Mouse (Mus musculus) ES-E14 (cell line): ENCODE measurements at regions not wholly inside any gene's neighbourhood (a gene's known extent, or its start where the extent isn't known, plus 50 kb on each side); places are given as distances from the start of the nearest gene placed in this dataset.

Experiments used
- DNase-seq: peaks from one replicate; pipeline ENCODE4 v3.0.0-alpha.2; 2013; ENCODE audit warnings: low read depth, low spot score
- H3K27ac ChIP-seq: 2 replicates; pipeline ENCODE4 v1.5.1; 2012; ENCODE audit warnings: low read depth, mild to moderate bottlenecking, low read length, moderate library complexity, mixed read lengths; ENCODE audit not compliant: poor library complexity, insufficient read depth, severe bottlenecking
- H3K36me3 ChIP-seq: 2 replicates; pipeline ENCODE4 v1.6.1; 2012; ENCODE audit warnings: mild to moderate bottlenecking, low read length, moderate library complexity, mixed read lengths; ENCODE audit not compliant: control insufficient read depth, poor library complexity, insufficient read depth, severe bottlenecking
- H3K4me1 ChIP-seq, 2 experiments: fragments of 150-350 bp in 1 of 2; sonication (generic) in 1 of 2; 2 replicates each; pipeline ENCODE4 v1.6.1; 2012; ENCODE audit warnings: low read length in 2 of 2, mild to moderate bottlenecking in 1 of 2, mixed read lengths in 1 of 2; ENCODE audit not compliant: control insufficient read depth in 2 of 2, insufficient read depth in 2 of 2, poor library complexity in 1 of 2
- H3K4me3 ChIP-seq, 2 experiments: fragments of 150-350 bp in 1 of 2; sonication (generic) in 1 of 2; 2 replicates each; pipeline ENCODE4 v1.5.1; 2012; ENCODE audit warnings: low read length in 2 of 2, low read depth in 1 of 2, mild to moderate bottlenecking in 1 of 2, mixed read lengths in 1 of 2; ENCODE audit not compliant: insufficient read depth in 1 of 2, poor library complexity in 1 of 2, severe bottlenecking in 1 of 2
- H3K9ac ChIP-seq: 2 replicates; pipeline ENCODE4 v1.6.1; 2012; ENCODE audit warnings: low read depth, mild to moderate bottlenecking, low read length, mixed read lengths; ENCODE audit not compliant: poor library complexity, insufficient read depth, severe bottlenecking
- H3K9me3 ChIP-seq: fragments of 150-350 bp; sonication (generic); 2 replicates; pipeline ENCODE4 v1.6.1; 2012; ENCODE audit warnings: low read depth, mild to moderate bottlenecking, low read length; ENCODE audit not compliant: control insufficient read depth, insufficient read depth
- CHD2 ChIP-seq: IDR thresholded peaks from 2 replicates; pipeline ENCODE4 v1.6.1; 2014; ENCODE audit warnings: mild to moderate bottlenecking, low read depth, low read length, inconsistent platforms
- HCFC1 ChIP-seq: IDR thresholded peaks from 2 replicates; pipeline ENCODE4 v1.6.1; 2012; ENCODE audit warnings: low read length, inconsistent platforms, borderline replicate concordance; ENCODE audit not compliant: insufficient read depth
- MAFK ChIP-seq: IDR thresholded peaks from 2 replicates; pipeline ENCODE4 v1.6.1; 2014; ENCODE audit warnings: mild to moderate bottlenecking, low read depth, low read length, inconsistent platforms; ENCODE audit not compliant: insufficient read depth
- ZC3H11A ChIP-seq: IDR thresholded peaks from 2 replicates; pipeline ENCODE4 v1.6.1; 2012; ENCODE audit warnings: low read depth, mild to moderate bottlenecking, inconsistent platforms, low read length, borderline replicate concordance
- ZNF384 ChIP-seq: IDR thresholded peaks from 2 replicates; pipeline ENCODE4 v1.6.1; 2012; ENCODE audit warnings: low read depth, low read length, inconsistent platforms
- in situ Hi-C, 2 experiments: fragments of 600-800 bp; cut with MboI; formaldehyde crosslinking; loops; one replicate each; pipeline ENCODE4 v1.15.1; 2025; ENCODE audit warnings: low sequenced_read_pairs in 2 of 2, inconsistent platforms in 1 of 2; ENCODE audit not compliant: unreplicated experiment in 2 of 2

GRCm38 (mm10) chr13:102295079-102295478 lies 398.3 kb upstream of the Cd180 start:
- DNase-seq: peak; percentile 42
- Histone ChIP-seq H3K4me1 (no peaks in the 10 kb centered on the region), H3K4me3 (peak overlapping the region in 1 of 2 experiments; percentile 54; a peak in 3 of 4 replicates), H3K9ac (no peak overlapping the region), H3K9me3 (no peaks in the 10 kb centered on the region), H3K36me3 (no peaks in the 10 kb centered on the region), H3K27ac (no peak overlapping the region)
- TF ChIP-seq CHD2 (no peak), HCFC1 (no peak)
- in situ Hi-C loops: no loop called here

DNA sequence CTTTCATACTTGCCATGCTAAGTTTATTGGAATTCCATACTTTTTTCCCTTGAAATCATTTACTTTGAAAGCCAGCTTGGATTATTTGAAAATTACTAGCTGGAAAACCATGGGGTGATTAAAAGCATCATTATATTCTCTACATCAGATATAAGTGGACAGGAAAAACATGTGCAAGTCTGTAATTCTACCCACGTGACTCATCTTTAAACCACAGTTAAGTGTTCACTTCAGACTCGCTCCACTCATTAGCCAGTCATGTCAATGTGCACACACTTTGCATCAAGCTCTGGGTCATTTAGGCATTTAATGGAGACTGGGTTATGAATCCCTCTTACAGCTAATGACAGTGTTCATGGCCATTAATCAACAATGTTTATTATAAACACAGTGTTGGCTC lies 385.4 kb upstream of the Cd180 start:
- no peak overlapping the region for H3K4me3 ChIP-seq
- no peak overlapping the region for H3K9ac ChIP-seq
- H3K4me1 ChIP-seq: no peaks in the 10 kb centered on the region
- no peak for DNase-seq
- H3K9me3 ChIP-seq: no peaks in the 10 kb centered on the region
- no peaks in the 10 kb centered on the region for H3K36me3 ChIP-seq
- no peak overlapping the region for H3K27ac ChIP-seq
- TF ChIP-seq CHD2 (no peak), ZC3H11A (no peak), MAFK (no peak), ZNF384 (no peak), HCFC1 (no peak)
- in situ Hi-C loops: no loop called here

- Histone ChIP-seq H3K4me3 (no peak overlapping the region), H3K9ac (no peak overlapping the region), H3K9me3 (no peaks in the 10 kb centered on the region), H3K4me1 (no peaks in the 10 kb centered on the region), H3K36me3 (no peaks in the 10 kb centered on the region), H3K27ac (no peak overlapping the region)
- DNase-seq: no peak
- in situ Hi-C loops: no loop called here
- TF ChIP-seq MAFK (no peak), CHD2 (no peak), ZNF384 (no peak)
These were observed 381.3 kb upstream of the Cd180 start for GRCm38 (mm10) chr13:102312096-102312495.

- Histone ChIP-seq H3K4me3 (no peak overlapping the region), H3K9me3 (no peaks in the 10 kb centered on the region), H3K27ac (no peak overlapping the region), H3K9ac (no peak overlapping the region), H3K4me1 (no peaks in the 10 kb centered on the region), H3K36me3 (no peaks in the 10 kb centered on the region)
- TF ChIP-seq MAFK (no peak), HCFC1 (no peak), ZNF384 (no peak), ZC3H11A (no peak)
- in situ Hi-C loops: no loop called here
- DNase-seq: no peak
These were observed 377.3 kb upstream of the Cd180 start for GRCm38 (mm10) chr13:102315921-102316692.

DNA sequence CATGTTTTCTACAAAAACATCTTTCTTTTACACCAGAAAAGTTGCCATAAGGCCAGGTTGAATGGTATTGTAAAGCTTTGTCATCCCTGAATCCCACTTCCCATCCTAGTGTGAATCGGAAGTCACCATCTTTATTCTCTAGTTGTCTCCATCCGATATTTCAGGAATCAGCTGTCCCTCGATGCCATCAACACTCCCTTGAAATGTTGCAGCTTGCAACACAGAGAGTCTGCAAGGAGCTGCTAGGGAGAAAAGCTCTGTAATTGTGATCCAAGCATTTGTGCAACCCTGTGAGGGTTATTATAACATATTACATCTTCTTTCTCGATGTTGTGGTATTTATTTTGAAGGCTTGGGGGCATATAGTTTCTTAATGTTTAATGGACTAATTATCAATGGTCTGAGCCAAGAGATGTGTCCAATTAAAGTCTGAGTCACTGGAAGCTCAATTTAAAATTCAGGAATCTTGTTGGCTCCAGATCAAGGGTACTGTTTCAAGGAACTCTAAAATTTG lies 374.4 kb upstream of the Cd180 start:
- H3K4me3 ChIP-seq: no peak overlapping the region
- H3K9me3 ChIP-seq: no peaks in the 10 kb centered on the region
- in situ Hi-C loops: no loop called here
- H3K9ac ChIP-seq: no peak overlapping the region
- TF ChIP-seq ZNF384: no peak
- no peak for TF ChIP-seq CHD2
- no peak for TF ChIP-seq MAFK
- TF ChIP-seq ZC3H11A: no peak
- TF ChIP-seq HCFC1: no peak
- H3K4me1 ChIP-seq: no peaks in the 10 kb centered on the region
- DNase-seq: no peak
- H3K27ac ChIP-seq: no peak overlapping the region
- no peaks in the 10 kb centered on the region for H3K36me3 ChIP-seq
